Mouse (Mus musculus) spleen, postnatal 10 days (tissue): Measurements from ENCODE around the gene Esyt2.

Source experiments
- DNase-seq, 2 experiments: peaks; one replicate each; pipeline ENCODE4 v3.0.0; 2021 to 2022; ENCODE audit warnings: low spot score in 2 of 2

Esyt2 gene

DNA sequence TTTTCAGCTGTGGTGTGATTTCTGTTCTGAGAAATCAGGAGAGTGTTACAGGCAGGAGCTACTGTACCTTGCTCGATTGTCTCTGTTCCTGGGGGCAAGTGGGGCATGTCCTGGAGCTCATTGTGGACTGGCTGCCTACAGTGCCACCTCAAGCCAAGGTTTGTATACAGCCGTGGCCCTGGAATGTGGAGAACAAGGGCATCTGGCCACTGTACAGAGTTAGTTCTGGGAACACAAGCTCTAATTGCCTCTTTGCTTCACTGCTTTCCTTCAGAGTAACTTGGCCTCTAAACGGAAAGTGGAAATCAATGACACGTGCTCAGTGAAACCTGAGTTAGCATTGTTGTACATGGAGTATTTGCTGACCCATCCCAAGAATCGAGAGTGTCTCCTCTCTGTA lies 157.6 kb downstream of the Esyt2 start:
- DNase-seq: no peak
